Mouse (Mus musculus) liver, adult 2 months (tissue): ENCODE results near the gene Gpr6. TPM values are rescaled to one million over a fixed set of nuclear protein-coding genes. Genes with fewer than 3 reads are reported as not detected.

Experiments
- DNase-seq: peaks from one replicate; pipeline ENCODE4 v3.0.0-alpha.2; 2011; ENCODE audit warnings: low read depth, low spot score; ENCODE audit errors: extremely low read depth
- H3K27ac ChIP-seq: fragments of 200-500 bp; replicated peaks from 2 replicates; pipeline ENCODE4 v1.5.1; 2012; ENCODE audit warnings: low read depth, mild to moderate bottlenecking, control low read depth, inconsistent platforms, low read length; ENCODE audit not compliant: insufficient read depth
- H3K27me3 ChIP-seq: fragments of 200-500 bp; 2 replicates; pipeline ENCODE4 v1.6.1; 2012; ENCODE audit warnings: mild to moderate bottlenecking, moderate library complexity, low read length, inconsistent platforms; ENCODE audit not compliant: control insufficient read depth, insufficient read depth
- H3K36me3 ChIP-seq: fragments of 200-500 bp; 2 replicates; pipeline ENCODE4 v1.6.1; 2012; ENCODE audit warnings: low read length, inconsistent platforms; ENCODE audit not compliant: control insufficient read depth, insufficient read depth
- H3K4me1 ChIP-seq: fragments of 200-500 bp; 2 replicates; pipeline ENCODE4 v1.6.1; 2011; ENCODE audit warnings: low read length; ENCODE audit not compliant: control insufficient read depth, insufficient read depth
- H3K4me3 ChIP-seq: fragments of 200-500 bp; 2 replicates; pipeline ENCODE4 v1.5.1; 2011; ENCODE audit warnings: low read depth, mild to moderate bottlenecking, control low read depth, low read length, moderate library complexity; ENCODE audit not compliant: insufficient read depth
- H3K79me2 ChIP-seq: fragments of 200-500 bp; 2 replicates; pipeline ENCODE4 v1.6.1; 2012; ENCODE audit warnings: inconsistent platforms, mild to moderate bottlenecking, low read length, moderate library complexity; ENCODE audit not compliant: control insufficient read depth, insufficient read depth
- H3K9ac ChIP-seq: fragments of 200-500 bp; 2 replicates; pipeline ENCODE4 v1.6.1; 2012; ENCODE audit warnings: low read depth, mild to moderate bottlenecking, control low read depth, inconsistent platforms, low read length
- CTCF ChIP-seq: fragments of 200-500 bp; IDR thresholded peaks from 2 replicates; pipeline ENCODE4 v1.5.1; 2011; ENCODE audit warnings: low read depth, low read length, control low read depth
- POLR2A ChIP-seq: fragments of 200-500 bp; IDR thresholded peaks from 2 replicates; pipeline ENCODE4 v1.6.1; 2011; ENCODE audit warnings: low read length, control low read depth; ENCODE audit not compliant: insufficient read depth; ENCODE audit errors: extremely low read depth
- WGBS: fragments of 180-500 bp; shearing (Covaris S2); methylation state at CpG from one replicate; pipeline ENCODE4 v1.1.7; 2018; 5-methylcytosine and 5-hydroxymethylcytosine counted together
- polyA plus RNA-seq: library from polyadenylated mRNA; depleted of rRNA; stranded (reverse); fragments of >200 nt; gene quantifications from 2 replicates; pipeline ENCODE4 v1.2.3, GENCODE M21; 2012; rRNA removed
- total RNA-seq: library from RNA; depleted of rRNA; stranded (reverse); fragments of >200 nt; gene quantifications from 2 replicates; pipeline ENCODE4 v1.2.3, GENCODE M21; 2014; rRNA removed

Gpr6 gene
- total and polyA plus RNA-seq, 2 experiments, result not detected

GRCm38 (mm10) chr10:41038476-41038875, 33.6 kb downstream of the Gpr6 start:
- no peaks in the 10 kb centered on the region for H3K27me3 ChIP-seq
- no peaks in the 10 kb centered on the region for H3K4me1 ChIP-seq
- no peak overlapping the region for H3K27ac ChIP-seq
- H3K36me3 ChIP-seq, result no peaks in the 10 kb centered on the region
- H3K4me3 ChIP-seq, result no peak overlapping the region
- 91% methylated on average over 6 of the region's 6 CpGs for WGBS
- H3K79me2 ChIP-seq, result no peaks in the 10 kb centered on the region
- no peak overlapping the region for H3K9ac ChIP-seq
- TF ChIP-seq POLR2A (no peak), CTCF (no peak)
- no peak for DNase-seq

DNA sequence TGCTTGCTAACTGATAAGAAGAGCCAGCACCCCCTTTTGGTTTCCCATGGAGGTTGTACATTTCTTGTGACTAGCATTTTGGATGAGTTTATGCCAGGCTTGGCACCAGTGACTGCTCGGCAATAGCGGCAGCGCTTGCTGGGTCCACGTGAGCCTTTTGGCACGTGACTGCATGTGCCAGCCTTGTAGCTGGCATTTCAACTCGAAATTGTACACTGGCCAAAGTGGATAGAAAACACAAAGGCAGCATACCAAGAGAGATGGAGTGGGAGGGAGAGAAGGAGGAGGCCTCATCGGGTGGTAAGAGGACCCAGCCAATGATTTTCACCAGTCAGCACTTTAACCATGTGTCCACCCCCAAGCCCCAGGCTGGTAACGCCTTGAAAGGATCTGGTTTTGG, 34.4 kb downstream of the Gpr6 start:
- Histone ChIP-seq H3K4me3 (no peak overlapping the region), H3K36me3 (no peaks in the 10 kb centered on the region), H3K4me1 (no peaks in the 10 kb centered on the region), H3K79me2 (no peaks in the 10 kb centered on the region), H3K27ac (no peak overlapping the region), H3K9ac (no peak overlapping the region), H3K27me3 (no peaks in the 10 kb centered on the region)
- WGBS, result 76% methylated on average over 8 of the region's 8 CpGs
- DNase-seq, result no peak
- TF ChIP-seq POLR2A (no peak), CTCF (no peak)

DNA sequence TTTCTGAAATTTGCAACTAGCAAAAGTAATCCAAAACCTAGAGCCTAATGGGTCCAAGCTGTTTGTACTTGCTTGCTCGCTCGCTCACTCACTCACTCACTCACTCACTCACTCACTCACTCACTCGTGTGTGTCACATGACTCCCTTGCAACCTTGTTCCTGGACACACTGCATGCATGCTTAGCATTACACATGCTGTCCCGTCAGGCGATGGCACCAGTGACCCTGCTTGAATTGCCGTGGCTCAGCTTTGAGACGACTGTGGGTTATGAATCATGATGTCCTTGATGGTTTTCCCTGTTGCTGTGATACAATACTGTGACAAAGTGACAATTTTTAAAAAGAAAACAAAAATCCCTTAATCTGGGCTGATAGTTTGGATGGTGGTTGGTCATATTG, 39.3 kb downstream of the Gpr6 start:
- H3K4me3 ChIP-seq, result no peak overlapping the region
- 84% methylated on average over 7 of the region's 7 CpGs for WGBS

GRCm38 (mm10) chr10:41024860-41025259, 47.2 kb downstream of the Gpr6 start:
- no peak for DNase-seq
- no peaks in the 10 kb centered on the region for H3K36me3 ChIP-seq
- no peaks in the 10 kb centered on the region for H3K27me3 ChIP-seq
- H3K79me2 ChIP-seq, result no peaks in the 10 kb centered on the region
- H3K4me1 ChIP-seq, result no peaks in the 10 kb centered on the region
- WGBS, result 37% methylated on average over 1 of the region's 1 CpGs
- H3K9ac ChIP-seq, result no peak overlapping the region
- H3K27ac ChIP-seq, result no peak overlapping the region
- H3K4me3 ChIP-seq, result no peak overlapping the region
- TF ChIP-seq CTCF (no peak), POLR2A (no peak)

More for the DNA sequence above, 39.3 kb downstream of the Gpr6 start:
- no peak for TF ChIP-seq POLR2A
- TF ChIP-seq CTCF, result no peak
- no peak for DNase-seq
- no peaks in the 10 kb centered on the region for H3K27me3 ChIP-seq
- no peak overlapping the region for H3K9ac ChIP-seq
- no peaks in the 10 kb centered on the region for H3K79me2 ChIP-seq
- H3K27ac ChIP-seq, result no peak overlapping the region
- H3K36me3 ChIP-seq, result no peaks in the 10 kb centered on the region
- H3K4me1 ChIP-seq, result no peaks in the 10 kb centered on the region

DNA sequence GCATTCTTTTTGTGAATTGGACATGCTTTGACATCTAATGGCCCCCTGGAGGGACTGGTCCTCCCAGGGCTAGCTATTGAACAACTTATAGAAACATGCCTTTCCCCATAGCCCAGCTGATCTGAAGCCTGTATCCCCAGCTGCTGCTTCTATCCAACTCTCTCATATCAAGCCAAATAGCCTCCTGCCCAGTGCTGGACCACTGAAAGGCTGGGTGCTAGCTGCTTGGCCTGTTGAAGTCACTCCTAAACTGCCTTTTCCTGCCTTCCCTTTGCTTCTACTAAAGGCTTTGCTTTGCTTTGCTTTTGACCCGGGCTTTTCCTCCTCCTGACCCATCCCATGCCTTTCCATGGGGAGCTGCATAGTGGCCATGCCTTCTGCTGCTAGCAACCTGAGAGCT, 47.7 kb downstream of the Gpr6 start:
- H3K4me1 ChIP-seq, result no peaks in the 10 kb centered on the region
- H3K4me3 ChIP-seq, result no peak overlapping the region
- DNase-seq, result no peak
- no peak overlapping the region for H3K27ac ChIP-seq
- H3K27me3 ChIP-seq, result no peaks in the 10 kb centered on the region
- H3K9ac ChIP-seq, result no peak overlapping the region
- H3K79me2 ChIP-seq, result no peaks in the 10 kb centered on the region
- TF ChIP-seq POLR2A (no peak), CTCF (no peak)
- H3K36me3 ChIP-seq, result no peaks in the 10 kb centered on the region
- 13% methylated on average over 1 of the region's 1 CpGs for WGBS

DNA sequence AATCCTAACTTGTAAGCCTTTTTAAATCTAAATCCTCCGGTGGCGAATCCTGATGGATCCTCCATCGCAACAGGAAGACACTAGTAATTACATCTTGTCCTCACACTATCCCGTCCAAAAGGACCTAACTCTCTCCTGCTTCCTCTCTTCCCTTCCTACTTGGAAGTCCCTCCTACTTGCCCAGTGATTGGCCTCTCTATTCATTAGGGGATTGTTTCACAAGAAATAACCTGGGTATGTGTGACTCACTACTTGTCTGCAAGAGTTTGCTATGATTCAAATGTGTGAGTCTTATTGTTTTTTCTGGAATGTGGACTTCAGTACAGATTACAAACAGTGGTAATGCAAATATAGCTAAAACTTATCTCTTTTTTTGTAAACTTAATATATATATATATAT, 49.9 kb downstream of the Gpr6 start:
- Histone ChIP-seq H3K9ac (no peak overlapping the region), H3K79me2 (no peaks in the 10 kb centered on the region), H3K27me3 (no peaks in the 10 kb centered on the region), H3K27ac (no peak overlapping the region), H3K4me1 (no peaks in the 10 kb centered on the region), H3K36me3 (no peaks in the 10 kb centered on the region), H3K4me3 (no peak overlapping the region)
- 92% methylated on average over 4 of the region's 4 CpGs for WGBS
- no peak for TF ChIP-seq CTCF
- DNase-seq, result no peak

Other genes with a start within 250 kb of the Gpr6 start
- 15.9 and 16.1 TPM in 2 replicates for gene Cdc40, start 189.0 kb downstream of the Gpr6 start, total RNA-seq
- gene Cdc40, start 189.0 kb downstream of the Gpr6 start, polyA plus RNA-seq, result 11.1 and 12.8 TPM in 2 replicates
- 0.54 and 0.55 TPM in 2 replicates for gene Wasf1, start 188.8 kb downstream of the Gpr6 start, total RNA-seq
- gene Wasf1, start 188.8 kb downstream of the Gpr6 start, polyA plus RNA-seq, result 0.69 and 0.77 TPM in 2 replicates
- 10.6 and 12.9 TPM in 2 replicates for gene Fig4, start 231.0 kb upstream of the Gpr6 start, total RNA-seq
- gene Fig4, start 231.0 kb upstream of the Gpr6 start, polyA plus RNA-seq, result 5.1 and 5.4 TPM in 2 replicates
- not detected in 2 replicates for gene Ak9, start 231.7 kb upstream of the Gpr6 start, total RNA-seq
- not detected in 2 replicates for gene Ak9, start 231.7 kb upstream of the Gpr6 start, polyA plus RNA-seq